Mouse (Mus musculus) liver, embryonic 14.5 days (tissue): ENCODE results near the gene Pnliprp2.

Source experiments
- CTCF ChIP-seq: IDR thresholded peaks from 2 replicates; pipeline ENCODE4 v1.5.1; 2016; ENCODE audit warnings: antibody characterized with exemption, low read depth, control low read depth
- EP300 ChIP-seq: IDR thresholded peaks from 2 replicates; pipeline ENCODE4 v1.6.1; 2016; ENCODE audit warnings: antibody characterized with exemption, low read depth

GRCm38 (mm10) chr19:58762316-58762715, 2.8 kb downstream of the Pnliprp2 start:
- no peak for TF ChIP-seq EP300
- TF ChIP-seq CTCF = no peak
